Mouse (Mus musculus): ENCODE data around the gene Pink1. TPM values are rescaled to one million over a fixed set of nuclear protein-coding genes. Genes with fewer than 3 reads are reported as not detected.

Gene Pink1
- 23.9 and 32.8 TPM in 2 replicates for polyA plus RNA-seq (2016; fragmentation: Nextera tagmentation; extraction: Ambion mirVana)

DNA sequence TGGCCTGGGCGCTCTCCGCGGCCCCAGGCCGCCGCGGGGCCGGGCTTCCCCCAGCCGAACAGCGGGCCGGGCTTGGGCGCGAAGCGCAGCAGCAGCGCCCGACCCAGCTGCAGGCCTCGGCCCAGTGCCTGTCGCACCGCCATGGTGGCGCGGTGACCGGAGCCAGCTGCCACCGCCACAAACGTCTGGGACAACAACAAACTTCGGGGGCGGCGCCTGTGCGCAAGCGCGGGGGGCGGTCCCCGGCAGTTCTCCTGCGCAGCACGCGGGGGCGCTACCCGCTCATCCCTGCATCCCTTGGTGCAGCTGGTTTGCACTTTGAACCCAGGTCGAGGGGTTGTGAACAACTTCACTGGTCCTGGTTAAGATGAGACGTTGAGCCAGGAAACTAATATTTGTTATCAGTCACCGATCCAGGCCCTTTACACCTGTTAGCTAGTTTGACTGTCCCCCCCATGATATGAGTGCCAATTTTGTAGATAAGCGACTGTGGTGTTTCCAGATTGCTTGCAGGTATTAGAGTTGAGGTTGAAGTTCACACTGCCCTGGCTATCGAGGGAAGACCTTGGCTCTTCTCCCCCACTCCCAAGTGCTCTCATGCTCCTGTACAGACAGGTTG is at the start of gene Pink1:
Gene Pink1 (minus strand): TSS at position 231 of the 619 bp plus-strand sequence.
- Histone ChIP-seq H3K27me3 (ENCODE audit: low read depth, poor library complexity, severe bottlenecking) (peaks cover 9% of the 10 kb centered on the region), H3K9me3 (replicated peaks) (no peaks in the 10 kb centered on the region), H3K27ac (peak within 1 kb of the TSS; percentile 96), H3K36me3 (no peaks in the 10 kb centered on the region), H3K4me3 (peak within 1 kb of the TSS; percentile 92), H3K4me1 (peaks cover 22% of the 10 kb centered on the region)
- 5% methylated on average over 40 of the region's 41 CpGs for WGBS
- peak; percentile 90 for DNase-seq (ENCODE audit: low spot score)

DNA sequence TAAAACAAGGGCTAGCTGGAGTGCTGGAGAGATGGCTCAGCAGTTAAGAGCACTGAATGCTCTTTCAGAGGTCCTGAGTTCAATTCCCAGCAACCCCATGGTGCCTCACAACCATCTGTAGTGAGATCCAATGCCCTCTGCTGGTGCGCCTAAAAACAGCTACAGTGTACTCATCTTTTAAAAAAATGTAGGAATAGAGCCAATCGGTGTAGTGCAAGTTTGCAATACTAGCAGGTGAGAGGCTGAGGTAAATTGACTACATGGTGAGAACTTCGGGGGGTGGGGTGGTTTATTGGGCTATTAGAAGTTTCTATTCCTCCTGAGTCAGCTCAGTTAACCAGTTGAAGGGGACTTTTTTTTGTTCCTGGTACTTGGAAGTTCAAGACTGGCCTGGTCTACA is 49.0 kb upstream of the Pink1 start:
- DNase-seq (ENCODE audit: low spot score): no peak
- H3K36me3 ChIP-seq: no peaks in the 10 kb centered on the region
- 87% methylated on average over 3 of the region's 3 CpGs for WGBS
- H3K4me1 ChIP-seq: no peaks in the 10 kb centered on the region
- H3K27ac ChIP-seq: no peak overlapping the region
- H3K4me3 ChIP-seq: no peak overlapping the region
- no peaks in the 10 kb centered on the region for H3K9me3 ChIP-seq (replicated peaks)
- H3K27me3 ChIP-seq (ENCODE audit: low read depth, poor library complexity, severe bottlenecking): peaks cover 1% of the 10 kb centered on the region; the same call in 1 of the 2 replicates

DNA sequence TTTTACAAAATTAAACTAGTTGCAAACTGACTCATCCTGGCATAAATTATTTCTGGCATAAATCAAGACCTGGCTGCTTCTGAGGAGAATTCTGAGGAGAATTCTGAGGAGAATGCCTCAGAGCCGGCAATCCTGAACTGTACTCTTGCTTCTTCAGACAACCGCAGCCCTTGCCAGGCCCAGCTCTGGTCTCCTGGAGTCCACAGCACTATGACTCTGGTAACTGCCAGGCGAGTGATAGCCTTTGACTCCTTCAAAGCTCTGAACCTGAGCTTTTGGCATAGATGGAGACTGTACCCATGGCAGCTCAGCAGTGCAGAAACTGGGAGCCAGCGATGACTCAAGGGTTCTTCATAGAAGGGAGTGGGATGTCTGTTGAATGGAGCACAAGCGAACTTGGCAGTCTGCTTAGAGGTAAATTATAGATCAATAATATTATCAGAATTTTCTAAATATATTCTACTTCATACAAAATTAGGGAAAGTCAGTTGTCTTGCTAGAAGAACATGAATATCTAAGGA is 44.9 kb upstream of the Pink1 start:
- Histone ChIP-seq H3K27me3 (ENCODE audit: low read depth, poor library complexity, severe bottlenecking) (peaks cover 26% of the 10 kb centered on the region), H3K9me3 (replicated peaks) (no peaks in the 10 kb centered on the region), H3K27ac (no peak overlapping the region), H3K36me3 (no peaks in the 10 kb centered on the region), H3K4me1 (peaks cover 16% of the 10 kb centered on the region), H3K4me3 (no peak overlapping the region)
- DNase-seq (ENCODE audit: low spot score): no peak
- WGBS: 80% methylated on average over 5 of the region's 5 CpGs

DNA sequence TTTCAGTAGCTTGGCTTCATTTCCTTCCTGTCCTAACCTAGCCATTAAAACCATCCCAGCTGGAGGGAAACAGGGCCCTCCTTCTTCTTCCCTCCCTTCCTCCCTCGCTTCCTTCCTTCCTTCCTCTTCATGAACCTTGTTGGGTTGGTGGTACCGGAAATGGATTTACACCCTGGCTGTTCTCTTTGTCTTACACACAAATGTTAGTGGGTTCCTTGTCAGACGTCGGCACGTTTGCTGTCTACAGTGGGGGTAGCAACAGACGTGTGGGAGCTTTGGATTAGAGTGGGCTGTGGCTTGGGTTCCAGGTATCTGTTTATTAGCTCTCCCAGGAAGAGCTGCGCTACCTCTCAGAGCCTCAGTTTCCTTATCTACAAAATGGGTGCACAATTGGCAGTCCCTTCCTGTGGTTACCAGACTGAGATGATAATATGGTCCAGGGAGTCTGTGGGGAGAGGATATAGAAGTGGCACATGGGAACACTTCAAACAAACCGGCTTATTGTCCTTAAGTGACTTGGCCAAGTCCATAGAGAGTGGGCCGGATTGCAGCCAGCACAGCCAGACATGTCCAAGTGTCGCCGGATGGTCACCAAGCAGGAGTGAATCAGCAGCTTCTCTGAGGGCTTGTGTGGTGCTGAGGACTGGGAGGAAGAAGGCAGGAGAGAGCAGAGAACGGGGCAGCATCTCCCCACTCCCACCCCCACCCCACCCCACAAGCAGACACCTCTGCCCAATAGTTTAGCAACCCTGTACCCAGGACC is 42.6 kb upstream of the Pink1 start:
- WGBS: 82% methylated on average over 12 of the region's 12 CpGs
- Histone ChIP-seq H3K9me3 (replicated peaks) (no peaks in the 10 kb centered on the region), H3K36me3 (no peaks in the 10 kb centered on the region), H3K27ac (0 out of 2 replicates have a peak overlapping the region, but pooled peaks have one; percentile 19), H3K27me3 (ENCODE audit: low read depth, poor library complexity, severe bottlenecking) (peaks cover 29% of the 10 kb centered on the region), H3K4me3 (no peak overlapping the region), H3K4me1 (peaks cover 16% of the 10 kb centered on the region)
- DNase-seq (ENCODE audit: low spot score): no peak

DNA sequence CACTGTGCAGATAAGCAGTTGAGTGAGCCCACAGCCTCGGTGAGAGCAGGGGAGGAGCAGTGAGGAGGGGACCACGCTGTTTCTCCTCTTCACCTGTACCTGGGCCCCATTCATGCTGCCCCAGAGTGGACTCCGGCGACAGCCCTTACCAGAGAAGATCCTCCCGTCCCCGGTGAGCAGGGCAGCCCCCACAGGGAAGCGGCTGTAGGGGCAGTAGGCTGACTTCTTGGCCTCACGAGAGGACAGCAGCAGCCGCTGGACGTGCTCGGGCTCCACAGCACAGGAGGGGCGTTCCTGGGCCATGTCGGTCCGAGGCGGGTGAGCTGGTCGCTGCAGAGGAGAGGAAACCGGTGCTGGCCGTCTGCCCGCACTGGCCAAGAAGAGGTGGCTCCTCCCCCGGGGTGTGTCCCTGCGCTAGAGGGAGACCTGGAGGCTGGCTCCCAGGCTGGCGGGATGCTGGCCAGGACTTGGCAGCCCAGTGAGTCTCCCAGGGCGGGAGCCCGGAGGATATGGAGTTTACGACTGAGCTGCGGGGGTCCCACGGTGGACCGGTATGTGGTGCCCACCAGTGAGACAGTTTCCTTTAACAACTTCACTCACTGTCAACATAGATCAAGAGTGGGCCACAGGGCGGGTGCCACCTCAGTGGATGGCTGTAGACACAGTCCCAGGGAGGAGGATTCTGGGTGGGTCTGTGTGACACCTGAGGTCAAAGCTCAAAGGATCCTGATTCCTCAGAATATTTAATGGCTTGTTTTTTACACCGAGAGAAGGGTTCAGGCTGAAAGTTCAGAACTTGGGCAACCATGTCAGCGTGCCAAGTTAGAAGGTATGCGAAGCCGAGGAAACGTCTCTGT is 41.8 kb upstream of the Pink1 start, which contains the start of gene Cda:
Gene Cda (minus strand): TSS at position 352 of the 857 bp plus-strand sequence.
- Histone ChIP-seq H3K27ac (peak within 1 kb of the TSS; percentile 66), H3K4me1 (peaks cover 16% of the 10 kb centered on the region)
- WGBS: 10% methylated on average over 34 of the region's 34 CpGs

DNA sequence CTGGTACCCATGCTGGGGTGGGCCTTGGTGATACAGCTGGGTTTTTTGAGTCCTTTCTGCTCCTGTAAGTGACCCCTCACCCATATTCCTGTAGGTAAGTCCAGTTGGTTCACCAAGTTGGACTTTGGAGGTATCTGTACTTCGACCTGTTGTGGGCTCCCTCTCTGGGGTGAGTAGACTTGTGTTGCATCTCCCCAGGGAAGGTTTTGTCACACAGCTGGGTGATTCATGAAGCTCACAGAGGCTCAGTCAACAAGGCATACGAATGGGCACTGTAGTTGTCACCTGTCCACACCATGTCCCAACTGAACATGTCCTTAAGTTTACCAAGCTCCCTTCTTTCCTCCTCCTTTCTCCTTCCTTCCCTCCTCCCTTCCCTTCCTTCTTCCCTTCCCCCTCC is 40.5 kb upstream of the Pink1 start:
- Histone ChIP-seq H3K27me3 (ENCODE audit: low read depth, poor library complexity, severe bottlenecking) (peaks cover 37% of the 10 kb centered on the region), H3K4me3 (no peak overlapping the region), H3K9me3 (replicated peaks) (no peaks in the 10 kb centered on the region), H3K27ac (no peak overlapping the region), H3K36me3 (no peaks in the 10 kb centered on the region), H3K4me1 (peaks cover 18% of the 10 kb centered on the region)
- no peak for DNase-seq (ENCODE audit: low spot score)
- WGBS: 81% methylated on average over 2 of the region's 2 CpGs

More for the DNA sequence above, 41.8 kb upstream of the Pink1 start, which contains the start of gene Cda:
- Histone ChIP-seq H3K9me3 (replicated peaks) (no peaks in the 10 kb centered on the region), H3K36me3 (no peaks in the 10 kb centered on the region), H3K27me3 (ENCODE audit: low read depth, poor library complexity, severe bottlenecking) (peaks cover 29% of the 10 kb centered on the region), H3K4me3 (peak within 1 kb of the TSS; percentile 56)
- peak; percentile 80 for DNase-seq (ENCODE audit: low spot score)

DNA sequence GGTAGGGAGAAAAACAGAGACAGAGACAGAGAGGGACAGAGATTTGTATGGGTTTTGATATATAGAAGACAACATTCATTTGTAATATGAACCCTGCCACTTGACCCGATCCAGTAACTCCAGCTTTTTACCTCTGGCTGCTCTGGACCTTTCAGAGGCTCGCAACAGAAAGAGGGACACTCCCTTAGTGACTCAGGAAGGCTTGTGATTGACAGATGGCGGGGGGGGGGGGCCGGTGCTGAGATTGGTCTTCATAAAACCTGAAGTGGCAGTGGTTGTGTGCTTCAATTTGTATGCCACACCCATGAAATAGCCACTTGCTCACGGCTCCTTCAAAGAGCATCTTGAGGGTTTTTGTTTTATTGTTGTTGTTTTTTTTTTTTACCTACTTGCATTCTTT is 37.4 kb upstream of the Pink1 start:
- Histone ChIP-seq H3K4me3 (no peak overlapping the region), H3K4me1 (peaks cover 19% of the 10 kb centered on the region), H3K27ac (no peak overlapping the region), H3K9me3 (replicated peaks) (no peaks in the 10 kb centered on the region), H3K27me3 (ENCODE audit: low read depth, poor library complexity, severe bottlenecking) (peaks cover 41% of the 10 kb centered on the region), H3K36me3 (no peaks in the 10 kb centered on the region)
- 78% methylated on average over 5 of the region's 5 CpGs for WGBS
- DNase-seq (ENCODE audit: low spot score): no peak

DNA sequence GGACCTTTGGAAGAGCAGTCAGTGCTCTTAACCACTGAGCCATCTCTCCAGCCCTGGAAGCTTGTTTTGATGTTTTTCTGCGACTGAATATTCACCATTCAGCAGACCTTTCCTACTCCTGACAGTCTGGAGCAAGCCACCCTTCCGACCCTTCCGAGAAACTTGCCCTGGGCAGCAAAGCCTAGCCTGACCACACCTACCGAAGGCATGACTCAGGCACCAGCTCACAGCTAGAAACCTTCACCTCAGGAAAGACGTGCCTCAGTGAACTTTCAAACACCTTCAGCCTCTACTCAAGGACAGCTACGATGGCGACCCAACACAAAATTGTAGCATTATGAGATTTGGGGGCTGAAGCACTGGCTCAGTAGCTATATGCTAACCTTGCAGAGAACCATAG is 36.8 kb upstream of the Pink1 start:
- no peak overlapping the region for H3K4me3 ChIP-seq
- H3K36me3 ChIP-seq: no peaks in the 10 kb centered on the region
- H3K4me1 ChIP-seq: peaks cover 14% of the 10 kb centered on the region
- no peak overlapping the region for H3K27ac ChIP-seq
- H3K9me3 ChIP-seq (replicated peaks): no peaks in the 10 kb centered on the region
- peaks cover 40% of the 10 kb centered on the region for H3K27me3 ChIP-seq (ENCODE audit: low read depth, poor library complexity, severe bottlenecking)
- 84% methylated on average over 7 of the region's 7 CpGs for WGBS
- no peak for DNase-seq (ENCODE audit: low spot score)

DNA sequence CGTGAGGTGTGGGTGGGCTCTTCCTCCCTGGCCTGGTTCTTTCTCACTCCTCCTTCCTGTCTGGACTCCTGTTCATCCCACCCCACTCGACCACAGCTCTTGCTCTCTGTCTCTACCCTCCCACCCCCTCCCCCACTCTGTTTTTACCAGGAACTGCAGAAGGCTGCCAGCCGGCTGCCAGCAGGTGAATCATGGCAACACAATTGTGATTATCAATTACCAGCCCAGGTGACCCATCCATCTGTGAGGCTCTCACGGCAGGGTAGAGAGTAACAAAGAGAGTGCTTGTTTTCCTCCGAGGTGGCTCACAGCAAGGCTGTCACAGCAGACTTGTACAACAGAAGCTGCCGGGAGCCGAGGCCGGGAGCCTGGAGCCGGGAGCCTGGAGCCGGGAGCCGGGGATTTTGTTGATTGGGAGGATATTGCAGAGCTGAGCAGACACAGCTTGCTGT is 35.3 kb upstream of the Pink1 start:
- DNase-seq (ENCODE audit: low spot score): no peak
- Histone ChIP-seq H3K36me3 (no peaks in the 10 kb centered on the region), H3K4me3 (no peak overlapping the region), H3K27me3 (ENCODE audit: low read depth, poor library complexity, severe bottlenecking) (peaks cover 26% of the 10 kb centered on the region), H3K9me3 (replicated peaks) (no peaks in the 10 kb centered on the region), H3K27ac (no peak overlapping the region), H3K4me1 (peaks cover 6% of the 10 kb centered on the region; the same call in 1 of the 2 replicates)
- WGBS: 15% methylated on average over 11 of the region's 11 CpGs

DNA sequence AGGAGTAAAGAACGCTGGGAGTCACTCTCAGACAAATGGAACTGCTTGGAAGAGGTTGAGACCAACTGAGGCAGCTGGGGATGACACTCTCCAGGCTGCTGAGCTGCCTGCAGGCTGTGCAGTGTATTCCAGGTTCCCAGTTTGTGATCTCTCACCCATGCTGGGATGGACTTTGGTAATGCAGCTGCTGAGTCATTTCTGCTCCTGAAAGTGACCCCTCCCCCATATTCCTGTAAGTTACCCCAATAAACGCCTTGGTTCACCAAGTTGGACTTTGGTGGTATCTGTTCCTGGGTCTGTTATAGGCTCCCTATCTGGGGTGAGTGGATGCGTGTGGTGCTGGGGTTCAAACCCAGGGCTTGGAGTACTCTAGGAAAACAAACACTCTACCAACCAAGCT is 32.1 kb upstream of the Pink1 start:
- WGBS: 70% methylated on average over 3 of the region's 3 CpGs
- H3K9me3 ChIP-seq (replicated peaks): no peaks in the 10 kb centered on the region
- H3K4me1 ChIP-seq: peaks cover 6% of the 10 kb centered on the region; the same call in 1 of the 2 replicates

DNA sequence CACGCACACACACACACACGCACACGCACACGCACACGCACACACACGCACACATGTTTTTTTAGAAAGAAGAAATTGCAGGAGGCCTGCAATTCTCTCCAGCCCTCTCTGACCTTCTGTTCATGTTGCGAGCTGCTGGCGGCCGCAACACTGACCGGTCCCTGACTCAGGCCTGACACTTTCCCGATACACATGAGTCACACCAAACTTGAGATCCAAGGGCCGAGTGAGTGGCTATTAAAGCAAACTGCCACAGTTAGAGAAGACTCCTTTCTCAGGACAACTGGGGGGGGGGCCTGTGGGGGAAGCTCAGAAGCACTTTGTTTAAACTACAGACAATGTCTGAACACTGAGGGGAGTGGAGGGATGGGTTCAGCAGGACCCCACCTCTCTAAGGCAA is 30.4 kb upstream of the Pink1 start:
- no peak for DNase-seq (ENCODE audit: low spot score)
- H3K27ac ChIP-seq: no peak overlapping the region

More for the DNA sequence above, 32.1 kb upstream of the Pink1 start:
- DNase-seq (ENCODE audit: low spot score): no peak
- Histone ChIP-seq H3K27me3 (ENCODE audit: low read depth, poor library complexity, severe bottlenecking) (peaks cover 20% of the 10 kb centered on the region), H3K36me3 (no peaks in the 10 kb centered on the region), H3K27ac (no peak overlapping the region), H3K4me3 (no peak overlapping the region)

DNA sequence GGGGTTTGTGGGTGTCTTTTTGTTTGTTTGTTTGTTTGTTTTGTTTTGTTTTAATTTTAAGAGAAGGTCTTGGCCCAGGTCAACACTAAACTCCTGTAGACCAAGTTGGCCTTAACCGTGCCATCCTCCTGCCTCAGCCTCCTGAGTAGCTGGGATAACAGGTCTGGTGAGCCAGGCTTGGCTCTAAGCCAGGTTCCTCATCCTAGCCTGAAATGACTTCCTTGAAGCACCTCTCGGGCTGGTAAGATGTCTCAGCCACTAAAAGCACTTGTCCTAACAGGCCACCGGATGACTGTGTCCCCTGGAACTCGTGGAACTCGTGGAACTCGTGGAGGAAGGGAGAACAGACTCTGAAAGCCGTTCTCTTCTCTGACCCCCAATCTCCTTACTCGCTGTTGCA is 30.0 kb upstream of the Pink1 start:
- H3K27me3 ChIP-seq (ENCODE audit: low read depth, poor library complexity, severe bottlenecking): peaks cover 8% of the 10 kb centered on the region
- 87% methylated on average over 8 of the region's 8 CpGs for WGBS
- no peak for DNase-seq (ENCODE audit: low spot score)

More for the DNA sequence above, 30.4 kb upstream of the Pink1 start:
- H3K4me3 ChIP-seq: no peak overlapping the region
- H3K27me3 ChIP-seq (ENCODE audit: low read depth, poor library complexity, severe bottlenecking): peaks cover 12% of the 10 kb centered on the region
- peaks cover 4% of the 10 kb centered on the region; the same call in 1 of the 2 replicates for H3K4me1 ChIP-seq
- no peaks in the 10 kb centered on the region for H3K36me3 ChIP-seq
- no peaks in the 10 kb centered on the region for H3K9me3 ChIP-seq (replicated peaks)
- 88% methylated on average over 12 of the region's 12 CpGs for WGBS

More for the DNA sequence above, 30.0 kb upstream of the Pink1 start:
- no peaks in the 10 kb centered on the region for H3K36me3 ChIP-seq
- no peak overlapping the region for H3K4me3 ChIP-seq
- no peaks in the 10 kb centered on the region for H3K4me1 ChIP-seq
- H3K27ac ChIP-seq: no peak overlapping the region
- no peaks in the 10 kb centered on the region for H3K9me3 ChIP-seq (replicated peaks)

All from limb, embryonic 10.5 days (tissue).